Mouse (Mus musculus): ENCODE data around the gene Cntf. TPM values are rescaled to one million over a fixed set of nuclear protein-coding genes. Genes with fewer than 3 reads are reported as not detected.

The Cntf gene
- polyA plus RNA-seq, 1 experiment, result 0.82 TPM

- no peaks in the 10 kb centered on the region for H3K27me3 ChIP-seq (ENCODE audit: control insufficient read depth, insufficient read depth, low read length)
- DNase-seq (ENCODE audit: low read depth in 1 of 2, low spot score in 2 of 2), result no peak
- H3K36me3 ChIP-seq (ENCODE audit: control insufficient read depth, insufficient read depth, low read length), result peaks cover 11% of the 10 kb centered on the region
- TF ChIP-seq POLR2A (IDR thresholded peaks at IDR 0.05; ENCODE audit: low read depth, low read length) (no peak), CTCF (IDR thresholded peaks at IDR 0.05; ENCODE audit: extremely low read depth, insufficient read depth, insufficient read length, insufficient replicate concordance) (no peak)
- H3K4me1 ChIP-seq (ENCODE audit: control insufficient read depth, insufficient read depth, insufficient read length), result no peaks in the 10 kb centered on the region
- H3K27ac ChIP-seq (ENCODE audit: insufficient read depth, low read length), result no peak overlapping the region
- H3K4me3 ChIP-seq (ENCODE audit: extremely low read depth, insufficient read depth, insufficient read length), result no peak overlapping the region
Measured at GRCm38 (mm10) chr19:12780437-12780836, 15.0 kb upstream of the Cntf start.

- no peak overlapping the region for H3K27ac ChIP-seq (ENCODE audit: insufficient read depth, low read length)
- no peaks in the 10 kb centered on the region for H3K27me3 ChIP-seq (ENCODE audit: control insufficient read depth, insufficient read depth, low read length)
- no peak overlapping the region for H3K4me3 ChIP-seq (ENCODE audit: extremely low read depth, insufficient read depth, insufficient read length)
- H3K4me1 ChIP-seq (ENCODE audit: control insufficient read depth, insufficient read depth, insufficient read length), result no peaks in the 10 kb centered on the region
- H3K36me3 ChIP-seq (ENCODE audit: control insufficient read depth, insufficient read depth, low read length), result peaks cover 34% of the 10 kb centered on the region
- 94% methylated on average over 5 of the region's 5 CpGs for WGBS
- no peak for TF ChIP-seq POLR2A (IDR thresholded peaks at IDR 0.05; ENCODE audit: low read depth, low read length)
- TF ChIP-seq CTCF (IDR thresholded peaks at IDR 0.05; ENCODE audit: extremely low read depth, insufficient read depth, insufficient read length, insufficient replicate concordance), result no peak
- no peak for DNase-seq (ENCODE audit: low read depth in 1 of 2, low spot score in 2 of 2)
Measured at GRCm38 (mm10) chr19:12770888-12771287, 5.5 kb upstream of the Cntf start.

GRCm38 (mm10) chr19:12762212-12763130 is 3.0 kb downstream of the Cntf start:
- peak in 1 of 2 experiments; percentile 10 for DNase-seq (ENCODE audit: low read depth in 1 of 2, low spot score in 2 of 2)
- no peak for TF ChIP-seq POLR2A (IDR thresholded peaks at IDR 0.05; ENCODE audit: low read depth, low read length)
- TF ChIP-seq CTCF (IDR thresholded peaks at IDR 0.05; ENCODE audit: extremely low read depth, insufficient read depth, insufficient read length, insufficient replicate concordance), result no peak
- H3K4me1 ChIP-seq (ENCODE audit: control insufficient read depth, insufficient read depth, insufficient read length), result no peaks in the 10 kb centered on the region
- H3K27ac ChIP-seq (ENCODE audit: insufficient read depth, low read length), result no peak overlapping the region
- WGBS, result 59% methylated on average over 2 of the region's 2 CpGs
- no peaks in the 10 kb centered on the region for H3K27me3 ChIP-seq (ENCODE audit: control insufficient read depth, insufficient read depth, low read length)
- peaks cover 13% of the 10 kb centered on the region for H3K36me3 ChIP-seq (ENCODE audit: control insufficient read depth, insufficient read depth, low read length)
- no peak overlapping the region for H3K4me3 ChIP-seq (ENCODE audit: extremely low read depth, insufficient read depth, insufficient read length)

- H3K4me1 ChIP-seq (ENCODE audit: control insufficient read depth, insufficient read depth, insufficient read length), result no peaks in the 10 kb centered on the region
- no peak overlapping the region for H3K4me3 ChIP-seq (ENCODE audit: extremely low read depth, insufficient read depth, insufficient read length)
- WGBS, result 90% methylated on average over 2 of the region's 2 CpGs
- H3K36me3 ChIP-seq (ENCODE audit: control insufficient read depth, insufficient read depth, low read length), result peaks cover 7% of the 10 kb centered on the region
- H3K27ac ChIP-seq (ENCODE audit: insufficient read depth, low read length), result no peak overlapping the region
- no peaks in the 10 kb centered on the region for H3K27me3 ChIP-seq (ENCODE audit: control insufficient read depth, insufficient read depth, low read length)
- DNase-seq (ENCODE audit: low read depth in 1 of 2, low spot score in 2 of 2), result no peak
- no peak for TF ChIP-seq CTCF (IDR thresholded peaks at IDR 0.05; ENCODE audit: extremely low read depth, insufficient read depth, insufficient read length, insufficient replicate concordance)
- TF ChIP-seq POLR2A (IDR thresholded peaks at IDR 0.05; ENCODE audit: low read depth, low read length), result no peak
Measured at GRCm38 (mm10) chr19:12759656-12760055, 5.8 kb downstream of the Cntf start.

GRCm38 (mm10) chr19:12758936-12759478 is 6.4 kb downstream of the Cntf start:
- TF ChIP-seq POLR2A (IDR thresholded peaks at IDR 0.05; ENCODE audit: low read depth, low read length) (no peak), CTCF (IDR thresholded peaks at IDR 0.05; ENCODE audit: extremely low read depth, insufficient read depth, insufficient read length, insufficient replicate concordance) (no peak)
- no peak for DNase-seq (ENCODE audit: low read depth in 1 of 2, low spot score in 2 of 2)
- H3K27ac ChIP-seq (ENCODE audit: insufficient read depth, low read length), result no peak overlapping the region
- H3K4me1 ChIP-seq (ENCODE audit: control insufficient read depth, insufficient read depth, insufficient read length), result no peaks in the 10 kb centered on the region
- H3K36me3 ChIP-seq (ENCODE audit: control insufficient read depth, insufficient read depth, low read length), result peaks cover 6% of the 10 kb centered on the region
- 90% methylated on average over 1 of the region's 1 CpGs for WGBS
- H3K27me3 ChIP-seq (ENCODE audit: control insufficient read depth, insufficient read depth, low read length), result no peaks in the 10 kb centered on the region
- H3K4me3 ChIP-seq (ENCODE audit: extremely low read depth, insufficient read depth, insufficient read length), result no peak overlapping the region

- Histone ChIP-seq H3K27ac (ENCODE audit: insufficient read depth, low read length) (no peak overlapping the region), H3K4me1 (ENCODE audit: control insufficient read depth, insufficient read depth, insufficient read length) (no peaks in the 10 kb centered on the region), H3K4me3 (ENCODE audit: extremely low read depth, insufficient read depth, insufficient read length) (no peak overlapping the region), H3K36me3 (ENCODE audit: control insufficient read depth, insufficient read depth, low read length) (no peaks in the 10 kb centered on the region), H3K27me3 (ENCODE audit: control insufficient read depth, insufficient read depth, low read length) (no peaks in the 10 kb centered on the region)
- 80% methylated on average over 3 of the region's 3 CpGs for WGBS
- TF ChIP-seq CTCF (IDR thresholded peaks at IDR 0.05; ENCODE audit: extremely low read depth, insufficient read depth, insufficient read length, insufficient replicate concordance) (no peak), POLR2A (IDR thresholded peaks at IDR 0.05; ENCODE audit: low read depth, low read length) (no peak)
- DNase-seq (ENCODE audit: low read depth in 1 of 2, low spot score in 2 of 2), result no peak
Measured at GRCm38 (mm10) chr19:12756286-12756685, 9.1 kb downstream of the Cntf start.

- no peak overlapping the region for H3K27ac ChIP-seq (ENCODE audit: insufficient read depth, low read length)
- no peak for DNase-seq (ENCODE audit: low read depth in 1 of 2, low spot score in 2 of 2)
- no peak overlapping the region for H3K4me3 ChIP-seq (ENCODE audit: extremely low read depth, insufficient read depth, insufficient read length)
- no peaks in the 10 kb centered on the region for H3K27me3 ChIP-seq (ENCODE audit: control insufficient read depth, insufficient read depth, low read length)
- no peaks in the 10 kb centered on the region for H3K36me3 ChIP-seq (ENCODE audit: control insufficient read depth, insufficient read depth, low read length)
- 85% methylated on average over 2 of the region's 2 CpGs for WGBS
- TF ChIP-seq CTCF (IDR thresholded peaks at IDR 0.05; ENCODE audit: extremely low read depth, insufficient read depth, insufficient read length, insufficient replicate concordance), result no peak
- no peak for TF ChIP-seq POLR2A (IDR thresholded peaks at IDR 0.05; ENCODE audit: low read depth, low read length)
- no peaks in the 10 kb centered on the region for H3K4me1 ChIP-seq (ENCODE audit: control insufficient read depth, insufficient read depth, insufficient read length)
Measured at GRCm38 (mm10) chr19:12731950-12732349, 33.5 kb downstream of the Cntf start.

Measured in spleen, adult 2 months (tissue).